Mouse (Mus musculus) hindbrain, embryonic 14.5 days (tissue): ENCODE results near the gene Ifnab. TPM values are rescaled to one million over a fixed set of nuclear protein-coding genes. Genes with fewer than 3 reads are reported as not detected.

Experiments used
- ATAC-seq: fragments of 200-750 bp; cut with Nextera tagmentation; 2 replicates; pipeline ENCODE4 v1.8.0; 2017; ENCODE audit warnings: moderate number of reproducible peaks, mild to moderate bottlenecking, moderate TSS enrichment, moderate library complexity; ENCODE audit not compliant: low FRiP score
- DNase-seq: peaks from one replicate; pipeline ENCODE4 v3.0.0-alpha.2; 2015; ENCODE audit warnings: low spot score
- H3K27ac ChIP-seq: fragments of 300-500 bp; sonication (generic); 2 replicates; pipeline ENCODE4 v1.5.1; 2014; ENCODE audit warnings: mild to moderate bottlenecking, moderate library complexity
- H3K27me3 ChIP-seq: fragments of 300-500 bp; sonication (generic); 2 replicates; pipeline ENCODE4 v1.6.1; 2014; ENCODE audit warnings: mild to moderate bottlenecking, low read length, mixed read lengths; ENCODE audit not compliant: control insufficient read depth, insufficient read depth
- H3K36me3 ChIP-seq: fragments of 300-500 bp; sonication (generic); replicated peaks from 2 replicates; pipeline ENCODE4 v1.6.1; 2014; ENCODE audit not compliant: control insufficient read depth, insufficient read depth
- H3K4me1 ChIP-seq: fragments of 300-500 bp; sonication (generic); replicated peaks from 2 replicates; pipeline ENCODE4 v1.6.1; 2014; ENCODE audit warnings: antibody characterized with exemption, low read length, mixed read lengths; ENCODE audit not compliant: control insufficient read depth, insufficient read depth
- H3K4me2 ChIP-seq: fragments of 300-500 bp; sonication (generic); replicated peaks from 2 replicates; pipeline ENCODE4 v1.6.1; 2014; ENCODE audit warnings: mild to moderate bottlenecking, moderate library complexity
- H3K4me3 ChIP-seq: fragments of 300-500 bp; sonication (generic); replicated peaks from 2 replicates; pipeline ENCODE4 v1.5.1; 2014; ENCODE audit warnings: mild to moderate bottlenecking, low read length
- H3K9ac ChIP-seq: fragments of 300-500 bp; sonication (generic); 2 replicates; pipeline ENCODE4 v1.6.1; 2014
- H3K9me3 ChIP-seq: fragments of 300-500 bp; sonication (generic); 2 replicates; pipeline ENCODE4 v1.6.1; 2016; ENCODE audit warnings: low read length; ENCODE audit not compliant: control insufficient read depth
- WGBS: fragments of 180-500 bp; shearing (Covaris S2); extraction: QIAGEN DNeasy Blood & Tissue Kit; methylation state at CpG from one replicate; pipeline ENCODE4 v1.1.7; 2014; 5-methylcytosine and 5-hydroxymethylcytosine counted together
- polyA plus RNA-seq: library from polyadenylated mRNA; unstranded; fragments of >200 nt; fragmentation: Nextera tagmentation; extraction: Ambion mirVana; gene quantifications from 2 replicates; pipeline ENCODE4 v1.2.1, GENCODE M21; 2014

Ifnab gene
- polyA plus RNA-seq, 1 experiment from 2014 or later, result not detected

- H3K9ac ChIP-seq, result no peak overlapping the region
- no peaks in the 10 kb centered on the region for H3K27me3 ChIP-seq
- DNase-seq (no peak), ATAC-seq (no peak)
- peak overlapping the region; percentile 38 for H3K4me2 ChIP-seq
- no peak overlapping the region for H3K27ac ChIP-seq
- 66% methylated on average over 8 of the region's 8 CpGs for WGBS
- H3K36me3 ChIP-seq, result no peaks in the 10 kb centered on the region
- no peaks in the 10 kb centered on the region for H3K4me1 ChIP-seq
- H3K4me3 ChIP-seq, result 0 out of 2 replicates have a peak overlapping the region, but pooled peaks have one; percentile 8
- no peaks in the 10 kb centered on the region for H3K9me3 ChIP-seq
Observed at GRCm38 (mm10) chr4:88640704-88641076, 50.5 kb downstream of the Ifnab start.

Other genes starting within 250 kb of the Ifnab start
- gene Ifnb1, start 168.6 kb downstream of the Ifnab start, polyA plus RNA-seq, result not detected in 2 replicates
- gene Ifna15, start 133.1 kb downstream of the Ifnab start, polyA plus RNA-seq, result not detected in 2 replicates
- gene Ifna14, start 119.6 kb downstream of the Ifnab start, polyA plus RNA-seq, result not detected in 2 replicates
- not detected in 2 replicates for gene Ifna9, start 99.0 kb downstream of the Ifnab start, polyA plus RNA-seq
- gene Ifna12, start 88.0 kb downstream of the Ifnab start, polyA plus RNA-seq, result not detected in 2 replicates
- not detected in 2 replicates for gene C87499, start 56.9 kb downstream of the Ifnab start, polyA plus RNA-seq
- not detected in 2 replicates for gene Ifna13, start 46.9 kb downstream of the Ifnab start, polyA plus RNA-seq
- not detected in 2 replicates for gene Ifna16, start 14.4 kb downstream of the Ifnab start, polyA plus RNA-seq
- gene Ifna2, start 7.4 kb downstream of the Ifnab start, polyA plus RNA-seq, result not detected in 2 replicates
- 2.4 and 3.2 TPM in 2 replicates for gene Gm26566, start 30.4 kb upstream of the Ifnab start, polyA plus RNA-seq
- gene Klhl9, start 31.1 kb upstream of the Ifnab start, polyA plus RNA-seq, result 144 and 155 TPM in 2 replicates
- gene Gm13271, start 63.5 kb upstream of the Ifnab start, polyA plus RNA-seq, result not detected in 2 replicates
- gene Gm13283, start 68.8 kb upstream of the Ifnab start, polyA plus RNA-seq, result 0.15 TPM in 1 of 2 replicates, not detected in the other
- not detected in 2 replicates for gene Gm13290, start 82.5 kb upstream of the Ifnab start, polyA plus RNA-seq
- gene Gm13289, start 85.6 kb upstream of the Ifnab start, polyA plus RNA-seq, result not detected in 2 replicates
- gene Gm13272, start 88.5 kb upstream of the Ifnab start, polyA plus RNA-seq, result not detected in 2 replicates
- not detected in 2 replicates for gene Ifnz, start 90.8 kb upstream of the Ifnab start, polyA plus RNA-seq
- not detected in 2 replicates for gene Gm13276, start 94.3 kb upstream of the Ifnab start, polyA plus RNA-seq
- not detected in 2 replicates for gene Gm13277, start 97.3 kb upstream of the Ifnab start, polyA plus RNA-seq
- not detected in 2 replicates for gene Gm13278, start 100.2 kb upstream of the Ifnab start, polyA plus RNA-seq
- not detected in 2 replicates for gene Gm13275, start 103.1 kb upstream of the Ifnab start, polyA plus RNA-seq
- not detected in 2 replicates for gene Gm13279, start 106.0 kb upstream of the Ifnab start, polyA plus RNA-seq
- 0.16 TPM in 1 of 2 replicates, not detected in the other for gene Gm13285, start 108.3 kb upstream of the Ifnab start, polyA plus RNA-seq
- not detected in 2 replicates for gene Gm13287, start 111.9 kb upstream of the Ifnab start, polyA plus RNA-seq
- gene Gm13288, start 114.2 kb upstream of the Ifnab start, polyA plus RNA-seq, result not detected in 2 replicates
- not detected in 2 replicates for gene Ifna7, start 124.9 kb upstream of the Ifnab start, polyA plus RNA-seq
- gene Ifna11, start 128.6 kb upstream of the Ifnab start, polyA plus RNA-seq, result not detected in 2 replicates
- gene Ifna6, start 136.1 kb upstream of the Ifnab start, polyA plus RNA-seq, result not detected in 2 replicates
- not detected in 2 replicates for gene Ifna5, start 144.2 kb upstream of the Ifnab start, polyA plus RNA-seq
- gene Ifna4, start 150.5 kb upstream of the Ifnab start, polyA plus RNA-seq, result not detected in 2 replicates
- gene Ifna1, start 158.7 kb upstream of the Ifnab start, polyA plus RNA-seq, result not detected in 2 replicates
- gene Ifne, start 188.8 kb upstream of the Ifnab start, polyA plus RNA-seq, result not detected in 2 replicates